Mouse (Mus musculus) C2C12 (cell line): ENCODE results near the gene Adora3.

ENCODE experiments used
- CEBPB ChIP-seq: IDR thresholded peaks from one replicate; pipeline ENCODE4 v1.6.1; 2011; ENCODE audit warnings: low read depth, mild to moderate bottlenecking, control low read depth, moderate library complexity
- CTCF ChIP-seq: IDR thresholded peaks from one replicate; pipeline ENCODE4 v1.5.1; 2011; ENCODE audit not compliant: control insufficient read depth, insufficient read depth, insufficient read length

GRCm38 (mm10) chr3:105901468-105901867 lies 30.8 kb downstream of the Adora3 start:
- TF ChIP-seq CEBPB = no peak
- TF ChIP-seq CTCF = no peak
